Mouse (Mus musculus): ENCODE results near the gene Sox5. TPM values are rescaled to one million over a fixed set of nuclear protein-coding genes. Genes with fewer than 3 reads are reported as not detected.

Gene Sox5
- polyA plus RNA-seq, 1 experiment: 24.3 TPM

DNA sequence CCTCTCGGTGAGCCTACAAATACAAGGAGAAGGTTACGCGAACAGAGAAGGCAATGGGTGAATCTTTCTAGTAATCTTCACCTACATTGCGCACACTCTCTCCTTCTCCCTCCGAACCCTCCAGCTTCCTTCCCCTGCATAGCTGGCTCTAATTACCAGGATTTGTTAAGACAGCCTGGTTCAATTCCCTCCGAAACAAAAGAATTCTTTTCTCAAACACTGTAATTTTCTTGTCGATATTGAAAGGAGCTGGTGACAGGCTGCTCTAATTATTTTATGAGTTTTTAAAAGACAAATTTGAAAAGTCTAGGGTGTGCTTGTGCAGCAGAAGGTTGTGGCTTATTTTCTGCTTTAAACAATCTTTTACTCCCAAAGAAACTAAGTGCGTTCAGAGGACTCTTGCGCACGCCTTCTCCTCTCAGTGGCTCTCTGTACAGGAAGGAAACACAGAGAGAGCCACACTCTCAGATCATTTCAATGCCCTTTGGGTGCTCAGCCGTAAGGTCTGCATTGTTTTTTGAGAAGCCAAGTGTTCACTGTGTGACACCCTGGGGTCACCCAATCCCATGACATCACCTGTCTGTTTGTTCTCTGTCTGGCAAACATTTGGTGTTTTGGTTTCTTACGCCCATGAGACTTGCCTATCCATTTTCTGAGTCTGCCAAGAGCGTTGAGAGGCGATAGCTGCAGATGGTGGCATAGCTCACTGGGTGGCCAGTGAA lies 392.3 kb downstream of the Sox5 start:
- no peaks in the 10 kb centered on the region for H3K4me1 ChIP-seq (ENCODE audit: control insufficient read depth, insufficient read depth, low read length)
- no peak overlapping the region for H3K27ac ChIP-seq (ENCODE audit: insufficient read depth, low read length)
- no peak overlapping the region for H3K4me3 ChIP-seq (ENCODE audit: insufficient read depth, low read length)
- TF ChIP-seq POLR2A (IDR thresholded peaks at IDR 0.05; ENCODE audit: extremely low read depth, insufficient read depth, low read length) (no peak), CTCF (IDR thresholded peaks at IDR 0.05; ENCODE audit: extremely low read depth, insufficient read depth, low read length) (no peak)

DNA sequence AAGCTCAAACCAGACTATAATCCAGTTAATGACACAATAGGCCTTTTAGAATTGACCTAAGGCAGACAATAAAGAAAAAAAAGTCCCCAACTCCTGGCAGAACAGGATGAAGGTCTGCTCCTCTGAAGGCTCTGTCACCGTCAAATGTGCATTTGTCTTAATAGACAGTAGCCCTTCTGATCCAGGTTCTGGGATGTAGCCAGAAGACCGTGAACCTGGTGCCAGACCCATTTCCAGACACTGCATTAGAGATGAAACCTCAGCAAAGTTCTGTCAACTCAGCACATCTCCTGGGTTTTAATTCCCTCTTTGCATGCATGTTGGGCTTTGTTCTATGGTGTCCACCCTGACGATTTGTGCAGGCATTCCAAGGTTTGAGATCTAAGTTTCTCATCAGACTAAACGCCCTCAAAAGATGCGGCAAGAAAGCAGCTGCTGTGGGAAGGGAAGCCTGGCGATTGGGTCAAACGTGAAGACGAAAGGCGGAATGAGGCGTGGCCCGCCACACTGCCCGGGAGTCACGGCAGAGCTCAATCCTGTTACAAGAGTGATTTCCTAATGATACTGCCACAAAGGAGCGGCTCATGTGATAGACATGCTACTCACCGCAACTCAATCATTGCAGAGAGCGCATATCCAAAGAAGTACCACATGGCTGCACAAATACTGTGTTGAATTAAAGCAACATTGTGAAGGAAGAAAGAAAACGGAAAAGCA lies 394.1 kb downstream of the Sox5 start:
- TF ChIP-seq POLR2A (IDR thresholded peaks at IDR 0.05; ENCODE audit: extremely low read depth, insufficient read depth, low read length) (no peak), CTCF (IDR thresholded peaks at IDR 0.05; ENCODE audit: extremely low read depth, insufficient read depth, low read length) (no peak)
- H3K27ac ChIP-seq (ENCODE audit: insufficient read depth, low read length): no peak overlapping the region

DNA sequence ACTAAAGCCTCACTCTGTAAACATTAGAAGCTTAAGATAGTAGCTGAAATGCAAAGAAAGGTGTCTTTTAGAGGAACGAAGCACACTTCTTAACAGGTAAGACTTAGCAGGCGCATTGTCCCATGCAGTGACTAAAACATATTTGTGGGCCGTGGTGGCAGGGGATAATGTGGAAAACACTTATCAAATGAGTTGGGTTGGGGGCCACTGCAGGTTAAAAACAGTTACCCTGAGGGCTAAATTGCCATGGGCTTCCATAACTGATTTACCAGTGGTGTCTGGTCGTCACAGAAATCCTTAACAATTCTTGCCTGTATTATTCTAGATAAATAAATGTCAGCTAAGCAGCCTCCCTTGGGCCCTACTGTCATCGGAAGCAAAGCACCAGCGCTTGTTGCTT lies 401.1 kb downstream of the Sox5 start:
- H3K27ac ChIP-seq (ENCODE audit: insufficient read depth, low read length): no peak overlapping the region
- H3K4me3 ChIP-seq (ENCODE audit: insufficient read depth, low read length): no peak overlapping the region
- no peaks in the 10 kb centered on the region for H3K4me1 ChIP-seq (ENCODE audit: control insufficient read depth, insufficient read depth, low read length)
- TF ChIP-seq CTCF (IDR thresholded peaks at IDR 0.05; ENCODE audit: extremely low read depth, insufficient read depth, low read length) (no peak), POLR2A (IDR thresholded peaks at IDR 0.05; ENCODE audit: extremely low read depth, insufficient read depth, low read length) (no peak)

More for the DNA sequence above, 394.1 kb downstream of the Sox5 start:
- Histone ChIP-seq H3K4me3 (ENCODE audit: insufficient read depth, low read length) (no peak overlapping the region), H3K4me1 (ENCODE audit: control insufficient read depth, insufficient read depth, low read length) (no peaks in the 10 kb centered on the region)

DNA sequence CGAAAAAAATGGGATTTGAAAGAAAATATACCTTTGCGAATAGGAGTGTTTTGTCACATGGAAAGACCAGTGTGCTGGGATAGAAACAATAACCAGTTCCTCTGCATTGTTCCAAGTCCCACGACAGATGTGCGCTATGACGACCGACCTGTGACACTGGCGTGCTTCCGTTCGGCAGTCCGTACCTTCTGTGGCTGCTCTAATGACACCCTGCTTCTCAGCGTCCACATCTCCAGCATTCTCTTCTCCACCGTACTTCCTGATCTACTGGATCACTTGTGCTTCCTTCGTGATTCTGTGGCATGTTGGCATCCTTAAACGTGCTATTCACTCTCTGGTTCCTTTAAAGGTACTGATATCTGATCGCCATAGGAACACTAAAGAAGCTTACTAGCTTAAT lies 401.6 kb downstream of the Sox5 start:
- Histone ChIP-seq H3K4me3 (ENCODE audit: insufficient read depth, low read length) (no peak overlapping the region), H3K27ac (ENCODE audit: insufficient read depth, low read length) (no peak overlapping the region), H3K4me1 (ENCODE audit: control insufficient read depth, insufficient read depth, low read length) (no peaks in the 10 kb centered on the region)
- TF ChIP-seq POLR2A (IDR thresholded peaks at IDR 0.05; ENCODE audit: extremely low read depth, insufficient read depth, low read length): no peak
- no peak for TF ChIP-seq CTCF (IDR thresholded peaks at IDR 0.05; ENCODE audit: extremely low read depth, insufficient read depth, low read length)

DNA sequence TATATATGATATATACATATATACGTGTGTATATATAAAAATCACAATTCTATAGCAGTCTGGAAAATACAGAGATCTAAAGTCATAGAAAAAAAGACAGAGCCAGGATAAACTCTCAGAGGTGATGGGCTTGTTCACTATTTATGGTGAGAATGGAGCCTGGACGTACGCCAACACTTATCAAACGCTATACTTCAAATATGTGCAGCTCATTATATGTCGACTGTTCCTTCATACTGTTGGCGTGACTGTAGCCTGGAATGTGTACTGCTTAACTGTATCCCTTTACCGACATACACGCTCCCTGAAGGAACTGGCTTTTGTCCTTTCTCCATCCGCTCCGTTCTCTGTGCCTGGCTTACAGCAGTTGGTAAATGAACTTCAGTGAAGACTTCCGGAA lies 407.0 kb downstream of the Sox5 start:
- TF ChIP-seq POLR2A (IDR thresholded peaks at IDR 0.05; ENCODE audit: extremely low read depth, insufficient read depth, low read length): no peak
- no peak for TF ChIP-seq CTCF (IDR thresholded peaks at IDR 0.05; ENCODE audit: extremely low read depth, insufficient read depth, low read length)
- H3K27ac ChIP-seq (ENCODE audit: insufficient read depth, low read length): no peak overlapping the region
- no peak overlapping the region for H3K4me3 ChIP-seq (ENCODE audit: insufficient read depth, low read length)
- H3K4me1 ChIP-seq (ENCODE audit: control insufficient read depth, insufficient read depth, low read length): no peaks in the 10 kb centered on the region

DNA sequence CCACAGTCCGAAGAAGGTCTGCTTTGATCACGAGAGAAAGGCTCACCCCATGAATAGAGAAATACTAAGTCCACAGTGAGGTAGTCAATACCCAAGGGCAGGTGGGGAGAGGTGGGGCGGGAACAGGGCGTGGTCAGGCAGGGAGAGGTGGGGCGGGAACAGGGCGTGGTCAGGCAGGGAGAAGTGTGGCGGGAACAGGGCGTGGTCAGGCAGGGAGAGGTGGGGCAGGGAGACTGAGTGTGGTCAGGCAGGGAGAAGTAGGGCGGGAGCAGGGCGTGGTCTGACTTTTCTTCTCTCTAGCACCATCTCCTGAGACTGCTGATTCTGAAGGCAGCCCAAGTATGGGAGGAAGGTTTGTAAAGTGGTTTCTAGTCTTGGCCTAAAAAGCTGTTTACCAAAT lies 411.1 kb downstream of the Sox5 start:
- Histone ChIP-seq H3K4me1 (ENCODE audit: control insufficient read depth, insufficient read depth, low read length) (no peaks in the 10 kb centered on the region), H3K4me3 (ENCODE audit: insufficient read depth, low read length) (no peak overlapping the region), H3K27ac (ENCODE audit: insufficient read depth, low read length) (no peak overlapping the region)
- TF ChIP-seq CTCF (IDR thresholded peaks at IDR 0.05; ENCODE audit: extremely low read depth, insufficient read depth, low read length): no peak
- TF ChIP-seq POLR2A (IDR thresholded peaks at IDR 0.05; ENCODE audit: extremely low read depth, insufficient read depth, low read length): no peak

DNA sequence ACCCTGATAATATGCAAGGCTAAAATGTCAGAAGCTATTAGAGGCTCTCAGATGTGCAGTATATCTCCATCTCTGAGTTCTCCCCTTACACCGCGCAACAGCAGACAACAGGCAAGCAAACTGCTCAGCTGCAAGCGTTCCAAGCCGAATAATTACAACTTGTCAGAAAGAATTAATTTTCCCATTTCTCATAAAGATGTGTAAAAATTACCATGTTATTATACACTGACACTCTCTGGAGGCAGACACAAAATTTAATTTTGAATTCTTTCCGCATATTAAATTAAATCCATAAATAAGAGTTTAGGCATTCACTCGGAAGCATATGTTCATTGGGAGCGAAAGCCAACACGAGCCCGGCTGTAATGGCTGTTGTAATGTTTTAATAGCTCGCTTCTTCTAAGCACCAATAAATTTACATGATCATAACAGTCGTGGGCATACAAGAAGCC lies 414.1 kb downstream of the Sox5 start:
- TF ChIP-seq POLR2A (IDR thresholded peaks at IDR 0.05; ENCODE audit: extremely low read depth, insufficient read depth, low read length) (no peak), CTCF (IDR thresholded peaks at IDR 0.05; ENCODE audit: extremely low read depth, insufficient read depth, low read length) (no peak)
- Histone ChIP-seq H3K4me1 (ENCODE audit: control insufficient read depth, insufficient read depth, low read length) (no peaks in the 10 kb centered on the region), H3K27ac (ENCODE audit: insufficient read depth, low read length) (no peak overlapping the region), H3K4me3 (ENCODE audit: insufficient read depth, low read length) (no peak overlapping the region)

DNA sequence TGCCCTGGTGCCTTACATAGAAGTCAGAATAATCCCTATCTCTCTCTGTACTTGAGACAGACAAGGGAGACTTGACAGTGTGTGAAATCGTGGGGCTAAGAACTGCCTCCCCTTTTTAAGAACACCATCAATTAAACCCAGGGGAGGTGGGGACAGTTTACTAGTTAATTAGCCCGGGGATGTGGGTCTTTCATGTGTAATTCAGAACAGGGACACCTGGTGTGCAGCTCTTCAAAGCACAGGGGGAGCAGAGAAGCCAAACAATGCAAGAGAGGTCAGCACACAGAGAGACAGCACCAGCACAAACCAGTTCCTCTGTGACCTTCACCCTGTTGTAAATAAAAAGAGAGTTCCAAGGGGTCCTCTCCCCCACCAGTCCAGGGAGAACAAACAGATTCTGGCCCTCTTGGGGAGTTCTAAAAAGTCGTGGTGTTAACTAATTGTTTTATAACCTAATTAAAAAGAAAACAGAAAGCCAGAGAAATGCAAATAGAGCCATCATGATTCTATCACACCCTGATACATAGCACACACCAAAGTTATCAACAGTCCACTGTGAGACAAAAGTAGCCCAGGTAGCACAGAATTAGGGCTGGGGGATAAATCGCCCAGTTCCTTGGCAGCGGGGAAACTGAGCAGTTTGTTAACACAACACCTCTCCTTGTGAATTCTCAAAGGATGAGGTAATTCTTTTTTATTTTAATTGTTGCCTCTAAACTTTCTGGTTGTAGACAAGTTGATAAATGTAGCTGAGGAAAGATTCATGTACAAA lies 420.3 kb downstream of the Sox5 start:
- no peak overlapping the region for H3K4me3 ChIP-seq (ENCODE audit: insufficient read depth, low read length)
- TF ChIP-seq CTCF (IDR thresholded peaks at IDR 0.05; ENCODE audit: extremely low read depth, insufficient read depth, low read length): no peak
- no peak for TF ChIP-seq POLR2A (IDR thresholded peaks at IDR 0.05; ENCODE audit: extremely low read depth, insufficient read depth, low read length)
- no peak overlapping the region for H3K27ac ChIP-seq (ENCODE audit: insufficient read depth, low read length)
- H3K4me1 ChIP-seq (ENCODE audit: control insufficient read depth, insufficient read depth, low read length): no peaks in the 10 kb centered on the region

DNA sequence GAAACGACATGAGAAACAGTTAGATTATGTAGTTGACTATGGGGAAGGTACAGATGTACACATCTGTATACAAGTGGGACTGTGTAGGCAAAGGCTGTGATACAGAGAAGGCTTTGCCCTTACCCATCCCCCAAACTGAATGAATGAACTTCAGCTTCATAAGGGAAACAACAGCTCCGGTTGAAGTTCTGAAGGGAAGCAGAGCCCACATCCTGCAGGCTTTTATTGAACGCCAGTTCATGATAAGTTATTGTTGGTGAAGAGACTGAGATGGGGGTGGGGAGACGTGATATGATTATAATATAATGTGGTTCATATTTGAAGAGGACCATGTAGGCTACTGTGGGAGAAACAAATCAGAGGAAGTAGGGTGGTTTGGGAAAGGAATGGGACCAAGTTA lies 424.7 kb downstream of the Sox5 start:
- no peaks in the 10 kb centered on the region for H3K4me1 ChIP-seq (ENCODE audit: control insufficient read depth, insufficient read depth, low read length)
- H3K27ac ChIP-seq (ENCODE audit: insufficient read depth, low read length): no peak overlapping the region
- H3K4me3 ChIP-seq (ENCODE audit: insufficient read depth, low read length): no peak overlapping the region
- no peak for TF ChIP-seq CTCF (IDR thresholded peaks at IDR 0.05; ENCODE audit: extremely low read depth, insufficient read depth, low read length)
- no peak for TF ChIP-seq POLR2A (IDR thresholded peaks at IDR 0.05; ENCODE audit: extremely low read depth, insufficient read depth, low read length)

Measured in cortical plate, adult 2 months (tissue).